Mouse (Mus musculus): ENCODE results near the gene Gm14781. TPM values are rescaled to one million over a fixed set of nuclear protein-coding genes. Genes with fewer than 3 reads are reported as not detected.
"Not testable (repeated sequence)": the region's sequence is repeated elsewhere in the genome, so short reads cannot be mapped to it uniquely, and the experiment has no call there.

Gene Gm14781
- polyA plus RNA-seq (2012; fragmentation: generic; extraction: Trizol): not detected
- long read RNA-seq, experiment 1: 0 reads
- long read RNA-seq, experiment 2: 0 reads

- not testable (repeated sequence) for H3K79me3 ChIP-seq (ENCODE audit: low read depth); H3K4me3 ChIP-seq (ENCODE audit: insufficient read depth, poor library complexity, severe bottlenecking); H3K79me2 ChIP-seq (ENCODE audit: control insufficient read depth, insufficient read depth); H3K36me3 ChIP-seq (ENCODE audit: control insufficient read depth, insufficient read depth); H3ac ChIP-seq (ENCODE audit: control insufficient read depth, insufficient read length, low read depth); H3K27me3 ChIP-seq (ENCODE audit: control insufficient read depth, insufficient read depth, insufficient read length)
Measured at GRCm38 (mm10) chrX:91631894-91632293, at the start of gene Gm14781. Gene Gm14781 (plus strand): TSS chrX:91632194.

- H3K4me3 ChIP-seq (ENCODE audit: insufficient read depth, poor library complexity, severe bottlenecking); H3ac ChIP-seq (ENCODE audit: control insufficient read depth, insufficient read length, low read depth); H3K27me3 ChIP-seq (ENCODE audit: control insufficient read depth, insufficient read depth, insufficient read length); H3K79me3 ChIP-seq (ENCODE audit: low read depth); H3K79me2 ChIP-seq (ENCODE audit: control insufficient read depth, insufficient read depth); H3K36me3 ChIP-seq (ENCODE audit: control insufficient read depth, insufficient read depth): not testable (repeated sequence)
Measured at GRCm38 (mm10) chrX:91654964-91655575, 23.1 kb downstream of the Gm14781 start.

Other genes with a start within 250 kb of the Gm14781 start
- 0.05 TPM for gene Gm5072, start 239.7 kb upstream of the Gm14781 start, polyA plus RNA-seq (2012; fragmentation: generic; extraction: Trizol)
- 0.05 TPM for gene Gm8914, start 152.1 kb upstream of the Gm14781 start, polyA plus RNA-seq (2012; fragmentation: generic; extraction: Trizol)
- not detected for gene 1700084M14Rik, start 56.3 kb upstream of the Gm14781 start, polyA plus RNA-seq (2012; fragmentation: generic; extraction: Trizol)
- not detected for gene Mageb5, start 150.8 kb downstream of the Gm14781 start, polyA plus RNA-seq (2012; fragmentation: generic; extraction: Trizol)